Mouse (Mus musculus): Measurements from ENCODE around the gene Scd4. TPM values are rescaled to one million over a fixed set of nuclear protein-coding genes. Genes with fewer than 3 reads are reported as not detected.
A peak's percentile ranks its signal among the peaks of the same experiment; 100 is the strongest.
"Not testable (repeated sequence)": the region's sequence is repeated elsewhere in the genome, so short reads cannot be mapped to it uniquely, and the experiment has no call there.

The Scd4 gene
- polyA plus RNA-seq, 1 experiment from 2014 or later, result not detected

GRCm38 (mm10) chr19:44320316-44320715, 12.6 kb upstream of the Scd4 start:
- WGBS, result 80% methylated on average over 3 of the region's 3 CpGs
- no peak overlapping the region for H3K9ac ChIP-seq (ENCODE audit: low read length)
- H3K4me3 ChIP-seq (ENCODE audit: low read depth, low read length), result no peak overlapping the region
- H3K9me3 ChIP-seq (ENCODE audit: control insufficient read depth, low read length), result no peaks in the 10 kb centered on the region; the same call in 1 of the 2 replicates
- DNase-seq (ENCODE audit: low spot score, missing footprints), result peak; percentile 62
- no peak overlapping the region for H3K4me2 ChIP-seq
- no peak overlapping the region for H3K27ac ChIP-seq (ENCODE audit: low read depth, low read length)
- no peaks in the 10 kb centered on the region for H3K27me3 ChIP-seq (ENCODE audit: control insufficient read depth, insufficient read depth, low read length)
- H3K36me3 ChIP-seq (ENCODE audit: control insufficient read depth, insufficient read depth, low read length), result no peaks in the 10 kb centered on the region
- no peaks in the 10 kb centered on the region; the same call in 1 of the 2 replicates for H3K4me1 ChIP-seq (ENCODE audit: control insufficient read depth, insufficient read depth, low read length)
- ATAC-seq (ENCODE audit: low FRiP score), result no peak

DNA sequence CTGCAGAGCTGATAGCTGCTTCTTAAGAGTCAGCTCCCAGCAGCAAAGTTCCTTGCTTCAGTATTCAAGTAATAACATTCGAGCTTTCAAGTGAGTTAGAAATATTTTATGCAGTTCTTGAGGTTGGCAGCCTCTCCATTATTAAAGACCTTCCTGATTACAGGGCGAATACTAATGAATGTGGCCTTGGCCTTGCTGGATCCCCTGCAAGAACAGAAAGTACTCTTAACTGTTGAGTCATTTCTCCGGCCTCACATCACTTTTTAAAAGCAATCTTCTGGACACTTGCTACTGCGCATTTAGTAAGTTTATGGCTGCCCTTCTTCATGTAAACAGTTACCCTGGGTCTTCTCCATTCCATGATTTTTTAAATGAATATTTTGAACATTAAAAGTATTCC, 11.7 kb upstream of the Scd4 start:
- H3K27me3 ChIP-seq (ENCODE audit: control insufficient read depth, insufficient read depth, low read length), result no peaks in the 10 kb centered on the region
- H3K4me2 ChIP-seq, result no peak overlapping the region
- H3K4me3 ChIP-seq (ENCODE audit: low read depth, low read length), result no peak overlapping the region
- ATAC-seq (ENCODE audit: low FRiP score) (no peak), DNase-seq (ENCODE audit: low spot score, missing footprints) (no peak)
- H3K27ac ChIP-seq (ENCODE audit: low read depth, low read length), result no peak overlapping the region
- no peaks in the 10 kb centered on the region for H3K4me1 ChIP-seq (ENCODE audit: control insufficient read depth, insufficient read depth, low read length)
- no peak overlapping the region for H3K9ac ChIP-seq (ENCODE audit: low read length)
- H3K36me3 ChIP-seq (ENCODE audit: control insufficient read depth, insufficient read depth, low read length), result no peaks in the 10 kb centered on the region
- no peaks in the 10 kb centered on the region; the same call in 1 of the 2 replicates for H3K9me3 ChIP-seq (ENCODE audit: control insufficient read depth, low read length)
- 82% methylated on average over 4 of the region's 4 CpGs for WGBS

GRCm38 (mm10) chr19:44321631-44322030, 11.3 kb upstream of the Scd4 start:
- no peaks in the 10 kb centered on the region for H3K27me3 ChIP-seq (ENCODE audit: control insufficient read depth, insufficient read depth, low read length)
- no peaks in the 10 kb centered on the region for H3K4me1 ChIP-seq (ENCODE audit: control insufficient read depth, insufficient read depth, low read length)
- no peak overlapping the region for H3K4me3 ChIP-seq (ENCODE audit: low read depth, low read length)
- H3K27ac ChIP-seq (ENCODE audit: low read depth, low read length), result no peak overlapping the region
- no peak for ATAC-seq (ENCODE audit: low FRiP score)
- no peaks in the 10 kb centered on the region; the same call in 1 of the 2 replicates for H3K9me3 ChIP-seq (ENCODE audit: control insufficient read depth, low read length)
- 82% methylated on average over 2 of the region's 2 CpGs for WGBS
- peak; percentile 61 for DNase-seq (ENCODE audit: low spot score, missing footprints)
- no peak overlapping the region for H3K9ac ChIP-seq (ENCODE audit: low read length)
- no peaks in the 10 kb centered on the region for H3K36me3 ChIP-seq (ENCODE audit: control insufficient read depth, insufficient read depth, low read length)
- no peak overlapping the region for H3K4me2 ChIP-seq

GRCm38 (mm10) chr19:44329566-44329965, 3.3 kb upstream of the Scd4 start:
- H3K27me3 ChIP-seq (ENCODE audit: control insufficient read depth, insufficient read depth, low read length), result no peaks in the 10 kb centered on the region
- ATAC-seq (ENCODE audit: low FRiP score) (no peak), DNase-seq (ENCODE audit: low spot score, missing footprints) (no peak)
- H3K36me3 ChIP-seq (ENCODE audit: control insufficient read depth, insufficient read depth, low read length), result no peaks in the 10 kb centered on the region
- H3K9ac ChIP-seq (ENCODE audit: low read length), result no peak overlapping the region
- H3K9me3 ChIP-seq (ENCODE audit: control insufficient read depth, low read length), result no peaks in the 10 kb centered on the region
- H3K4me3 ChIP-seq (ENCODE audit: low read depth, low read length), result no peak overlapping the region
- no peak overlapping the region for H3K4me2 ChIP-seq
- no peak overlapping the region for H3K27ac ChIP-seq (ENCODE audit: low read depth, low read length)
- WGBS, result 92% methylated on average over 2 of the region's 2 CpGs
- no peaks in the 10 kb centered on the region for H3K4me1 ChIP-seq (ENCODE audit: control insufficient read depth, insufficient read depth, low read length)

DNA sequence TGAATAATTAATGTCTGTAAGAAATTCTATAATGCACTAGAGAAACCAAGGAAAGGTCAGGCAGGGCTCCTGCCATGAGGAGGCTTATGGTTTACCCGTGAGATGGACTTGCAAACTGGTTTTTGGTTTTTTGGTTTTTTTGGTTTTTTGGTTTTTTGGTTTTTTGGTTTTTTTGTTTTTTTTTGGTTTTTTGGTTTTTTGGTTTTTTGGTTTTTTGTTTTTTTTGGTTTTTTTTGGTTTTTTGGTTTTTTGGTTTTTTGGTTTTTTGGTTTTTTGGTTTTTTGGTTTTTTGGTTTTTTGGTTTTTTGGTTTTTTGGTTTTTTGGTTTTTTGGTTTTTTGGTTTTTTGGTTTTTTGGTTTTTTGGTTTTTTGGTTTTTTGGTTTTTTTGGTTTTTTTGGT, 1.8 kb upstream of the Scd4 start:
- H3K9me3 ChIP-seq (ENCODE audit: control insufficient read depth, low read length); H3K36me3 ChIP-seq (ENCODE audit: control insufficient read depth, insufficient read depth, low read length); H3K27me3 ChIP-seq (ENCODE audit: control insufficient read depth, insufficient read depth, low read length); H3K4me2 ChIP-seq; DNase-seq (ENCODE audit: low spot score, missing footprints); ATAC-seq (ENCODE audit: low FRiP score); H3K4me3 ChIP-seq (ENCODE audit: low read depth, low read length); H3K9ac ChIP-seq (ENCODE audit: low read length); H3K27ac ChIP-seq (ENCODE audit: low read depth, low read length); H3K4me1 ChIP-seq (ENCODE audit: control insufficient read depth, insufficient read depth, low read length): not testable (repeated sequence)
- 91% methylated on average over 1 of the region's 1 CpGs for WGBS

- Histone ChIP-seq H3K9ac (ENCODE audit: low read length) (no peak overlapping the region), H3K4me1 (ENCODE audit: control insufficient read depth, insufficient read depth, low read length) (no peaks in the 10 kb centered on the region), H3K4me2 (no peak overlapping the region), H3K36me3 (ENCODE audit: control insufficient read depth, insufficient read depth, low read length) (no peaks in the 10 kb centered on the region), H3K27me3 (ENCODE audit: control insufficient read depth, insufficient read depth, low read length) (no peaks in the 10 kb centered on the region), H3K27ac (ENCODE audit: low read depth, low read length) (no peak overlapping the region), H3K4me3 (ENCODE audit: low read depth, low read length) (no peak overlapping the region), H3K9me3 (ENCODE audit: control insufficient read depth, low read length) (no peaks in the 10 kb centered on the region)
- no peak for DNase-seq (ENCODE audit: low spot score, missing footprints)
- 84% methylated on average over 5 of the region's 5 CpGs for WGBS
- no peak for ATAC-seq (ENCODE audit: low FRiP score)
Measured at GRCm38 (mm10) chr19:44331911-44332310, 981 bp upstream of the Scd4 start.

DNA sequence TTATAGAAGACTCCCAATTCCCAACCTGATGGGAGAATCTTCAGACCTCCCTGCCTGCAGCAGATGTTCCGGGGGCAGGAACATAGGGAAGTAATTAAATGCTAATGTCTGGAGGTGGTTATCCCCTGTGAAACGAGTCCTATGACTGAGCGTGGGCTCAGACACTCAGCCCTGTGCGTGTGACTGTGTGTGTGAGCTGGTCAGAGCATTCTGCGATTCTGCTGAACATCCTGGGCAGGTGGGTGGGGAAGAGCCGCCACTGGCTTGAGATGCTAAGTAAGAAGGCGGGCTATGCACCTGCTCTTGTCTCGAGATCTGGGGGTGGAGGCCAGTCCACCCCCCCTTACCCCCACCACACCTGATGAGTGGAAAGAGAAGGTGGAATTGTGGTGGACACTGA, 566 bp upstream of the Scd4 start:
- ATAC-seq (ENCODE audit: low FRiP score) (no peak), DNase-seq (ENCODE audit: low spot score, missing footprints) (no peak)
- WGBS, result 83% methylated on average over 8 of the region's 8 CpGs
- no peaks in the 10 kb centered on the region for H3K9me3 ChIP-seq (ENCODE audit: control insufficient read depth, low read length)
- no peak overlapping the region for H3K4me3 ChIP-seq (ENCODE audit: low read depth, low read length)
- no peak overlapping the region for H3K27ac ChIP-seq (ENCODE audit: low read depth, low read length)
- H3K27me3 ChIP-seq (ENCODE audit: control insufficient read depth, insufficient read depth, low read length), result no peaks in the 10 kb centered on the region
- no peak overlapping the region for H3K9ac ChIP-seq (ENCODE audit: low read length)
- no peak overlapping the region for H3K4me2 ChIP-seq
- no peaks in the 10 kb centered on the region for H3K36me3 ChIP-seq (ENCODE audit: control insufficient read depth, insufficient read depth, low read length)
- H3K4me1 ChIP-seq (ENCODE audit: control insufficient read depth, insufficient read depth, low read length), result no peaks in the 10 kb centered on the region

GRCm38 (mm10) chr19:44333991-44334390, 1.1 kb downstream of the Scd4 start:
- Histone ChIP-seq H3K36me3 (ENCODE audit: control insufficient read depth, insufficient read depth, low read length) (no peaks in the 10 kb centered on the region), H3K4me3 (ENCODE audit: low read depth, low read length) (no peak overlapping the region), H3K4me1 (ENCODE audit: control insufficient read depth, insufficient read depth, low read length) (no peaks in the 10 kb centered on the region), H3K27ac (ENCODE audit: low read depth, low read length) (no peak overlapping the region), H3K4me2 (no peak overlapping the region), H3K9me3 (ENCODE audit: control insufficient read depth, low read length) (no peaks in the 10 kb centered on the region), H3K9ac (ENCODE audit: low read length) (no peak overlapping the region), H3K27me3 (ENCODE audit: control insufficient read depth, insufficient read depth, low read length) (no peaks in the 10 kb centered on the region)
- 86% methylated on average over 9 of the region's 9 CpGs for WGBS
- DNase-seq (ENCODE audit: low spot score, missing footprints), result no peak
- ATAC-seq (ENCODE audit: low FRiP score), result no peak

- no peak overlapping the region for H3K4me3 ChIP-seq (ENCODE audit: low read depth, low read length)
- H3K27ac ChIP-seq (ENCODE audit: low read depth, low read length), result no peak overlapping the region
Measured at GRCm38 (mm10) chr19:44335876-44336662, 3.2 kb downstream of the Scd4 start.

More at GRCm38 (mm10) chr19:44335876-44336662, 3.2 kb downstream of the Scd4 start:
- no peaks in the 10 kb centered on the region for H3K36me3 ChIP-seq (ENCODE audit: control insufficient read depth, insufficient read depth, low read length)
- ATAC-seq (ENCODE audit: low FRiP score) (no peak), DNase-seq (ENCODE audit: low spot score, missing footprints) (no peak)
- no peaks in the 10 kb centered on the region for H3K9me3 ChIP-seq (ENCODE audit: control insufficient read depth, low read length)
- H3K4me2 ChIP-seq, result no peak overlapping the region
- H3K9ac ChIP-seq (ENCODE audit: low read length), result no peak overlapping the region
- no peaks in the 10 kb centered on the region for H3K27me3 ChIP-seq (ENCODE audit: control insufficient read depth, insufficient read depth, low read length)
- H3K4me1 ChIP-seq (ENCODE audit: control insufficient read depth, insufficient read depth, low read length), result no peaks in the 10 kb centered on the region
- WGBS, result 76% methylated on average over 6 of the region's 6 CpGs

Data from midbrain, embryonic 11.5 days (tissue).